Mouse (Mus musculus): ENCODE measurements around the gene Vma21.

The Vma21 gene

GRCm38 (mm10) chrX:71815631-71816345 lies at the start of gene Vma21:
Gene Vma21, plus strand, starts transcription at chrX:71815924.
- no peak for DNase-seq (ENCODE audit: low spot score)

- DNase-seq (ENCODE audit: low spot score): no peak
Observed at GRCm38 (mm10) chrX:71767909-71768308, 47.8 kb upstream of the Vma21 start.

GRCm38 (mm10) chrX:71791106-71791505 lies 24.6 kb upstream of the Vma21 start:
- no peak for DNase-seq (ENCODE audit: low spot score)

GRCm38 (mm10) chrX:71797766-71798165 lies 18.0 kb upstream of the Vma21 start:
- DNase-seq (ENCODE audit: low spot score): no peak

GRCm38 (mm10) chrX:71798883-71799282 lies 16.8 kb upstream of the Vma21 start:
- no peak for DNase-seq (ENCODE audit: low spot score)

GRCm38 (mm10) chrX:71811966-71812835 lies 3.5 kb upstream of the Vma21 start:
- no peak for DNase-seq (ENCODE audit: low spot score)

GRCm38 (mm10) chrX:71816401-71816857 lies 705 bp downstream of the Vma21 start:
- DNase-seq (ENCODE audit: low spot score): peak; percentile 74

- no peak for DNase-seq (ENCODE audit: low spot score)
Observed at GRCm38 (mm10) chrX:71816931-71817361, 1.2 kb downstream of the Vma21 start.

- no peak for DNase-seq (ENCODE audit: low spot score)
Observed at GRCm38 (mm10) chrX:71838911-71839310, 23.2 kb downstream of the Vma21 start.

GRCm38 (mm10) chrX:71846696-71847095 lies 31.0 kb downstream of the Vma21 start:
- no peak for DNase-seq (ENCODE audit: low spot score)

GRCm38 (mm10) chrX:71853798-71854197 lies 38.1 kb downstream of the Vma21 start:
- no peak for DNase-seq (ENCODE audit: low spot score)
